In the genomic region with DNA sequence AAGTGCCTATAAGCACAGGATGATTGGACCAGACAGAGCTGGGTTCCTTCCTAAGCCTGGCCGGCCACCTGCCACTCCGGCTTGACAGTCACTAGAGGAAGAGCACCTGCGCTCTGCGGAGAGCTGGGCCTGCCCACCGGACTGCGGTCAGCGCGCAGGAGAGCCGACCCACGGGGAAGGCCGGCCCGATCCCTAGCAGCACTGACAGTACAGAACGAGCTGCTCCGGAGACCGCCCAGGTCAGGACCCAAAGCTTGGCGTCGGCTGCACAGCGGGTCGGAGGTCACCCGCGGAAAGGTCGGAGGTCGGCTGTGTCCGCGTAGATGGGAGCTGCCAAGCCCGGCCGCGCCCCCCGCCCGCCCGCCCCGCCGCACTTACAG, we compare ENCODE assay signal across 8 mouse cellular contexts. TPM values are rescaled to one million over a fixed set of nuclear protein-coding genes. Genes with fewer than 3 reads are reported as not detected.
DNase-seq lines count a peak whose midpoint lies in the region; ATAC-seq and TF ChIP-seq lines count a peak whose summit lies in the region.

No protein-coding gene starts in this region.

- peak overlapping the region; percentile 81 to 90 for H3K4me3 ChIP-seq in ES-E14 (ENCODE audit: insufficient read depth in 1 of 2, low read depth in 1 of 2, low read length in 2 of 2, poor library complexity in 1 of 2, severe bottlenecking in 1 of 2)
- H3K4me3 ChIP-seq in embryonic fibroblast, embryonic 13.5 days (ENCODE audit: insufficient read depth, low read length) = peak overlapping the region; percentile 87
- peak overlapping the region; percentile 91 for H3K4me3 ChIP-seq in limb, embryonic 11.5 days (ENCODE audit: low read depth, low read length)
- peak overlapping the region; percentile 65 for H3K4me3 ChIP-seq in spleen, adult 2 months (ENCODE audit: extremely low read depth, insufficient read depth, insufficient read length)

- H3K4me2 ChIP-seq in limb, embryonic 11.5 days (ENCODE audit: low read depth, severe bottlenecking) = peak overlapping the region; percentile 96

- in situ Hi-C loops in ES-E14 (cut with MboI; ENCODE audit: low sequenced_read_pairs in 2 of 2, unreplicated experiment in 2 of 2) = no loop called here

- H3K27me3 ChIP-seq in limb, embryonic 11.5 days (ENCODE audit: control insufficient read depth, insufficient read depth, low read length) = no peaks in the 10 kb centered on the region
- no peaks in the 10 kb centered on the region for H3K27me3 ChIP-seq in spleen, adult 2 months (ENCODE audit: control insufficient read depth, insufficient read depth, low read length)

- TF ChIP-seq CTCF in embryonic fibroblast, embryonic 13.5 days (IDR thresholded peaks at IDR 0.05; ENCODE audit: borderline replicate concordance, insufficient read depth, low read length) = no peak
- no peak for TF ChIP-seq CTCF in spleen, adult 2 months (IDR thresholded peaks at IDR 0.05; ENCODE audit: extremely low read depth, insufficient read depth, insufficient read length, insufficient replicate concordance)

- H3K9me3 ChIP-seq in ES-E14 (ENCODE audit: control insufficient read depth, insufficient read depth, low read depth, low read length) = no peaks in the 10 kb centered on the region
- H3K9me3 ChIP-seq in limb, embryonic 11.5 days (ENCODE audit: control insufficient read depth, low read length) = no peaks in the 10 kb centered on the region

- WGBS in limb, embryonic 11.5 days = under 1% methylated on average over 27 of the region's 33 CpGs
- under 1% methylated on average over 31 of the region's 33 CpGs for WGBS in spleen, adult 2 months

- no peak overlapping the region for H3K27ac ChIP-seq in ES-E14 (ENCODE audit: insufficient read depth, low read depth, low read length, poor library complexity, severe bottlenecking)
- no peak overlapping the region for H3K27ac ChIP-seq in embryonic fibroblast, embryonic 13.5 days (ENCODE audit: insufficient read depth, low read length)
- H3K27ac ChIP-seq in limb, embryonic 11.5 days (replicated peaks; ENCODE audit: low read depth, low read length) = no peak overlapping the region
- H3K27ac ChIP-seq in spleen, adult 2 months (ENCODE audit: insufficient read depth, low read length) = peak overlapping the region; percentile 47

- peaks cover 0 to 6% of the 10 kb centered on the region in 2 experiments; a peak in 1 of 4 replicates for H3K4me1 ChIP-seq in ES-E14 (ENCODE audit: control insufficient read depth in 2 of 2, insufficient read depth in 2 of 2, low read length in 2 of 2, poor library complexity in 1 of 2)
- H3K4me1 ChIP-seq in embryonic fibroblast, embryonic 13.5 days (ENCODE audit: control insufficient read depth, insufficient read depth, low read length) = no peaks in the 10 kb centered on the region
- peaks cover 6% of the 10 kb centered on the region; the same call in 1 of the 2 replicates for H3K4me1 ChIP-seq in limb, embryonic 11.5 days (ENCODE audit: control insufficient read depth, insufficient read depth, low read length)
- peaks cover 5% of the 10 kb centered on the region; the same call in 1 of the 2 replicates for H3K4me1 ChIP-seq in spleen, adult 2 months (ENCODE audit: control insufficient read depth, insufficient read depth, insufficient read length)

- peak; percentile 55 for ATAC-seq in limb, embryonic 11.5 days (ENCODE audit: insufficient number of reproducible peaks, low FRiP score, low TSS enrichment, low read depth)
- ATAC-seq in megakaryocyte-erythroid progenitor cell, adult 5-6 weeks (replicated peaks; ENCODE audit: low FRiP score, low TSS enrichment, poor library complexity, severe bottlenecking) = peak; percentile 29

- peak overlapping the region; percentile 82 for H3K9ac ChIP-seq in ES-E14 (ENCODE audit: insufficient read depth, low read depth, low read length, poor library complexity, severe bottlenecking)
- peak overlapping the region; percentile 76 for H3K9ac ChIP-seq in limb, embryonic 11.5 days (ENCODE audit: low read length)

- TF ChIP-seq POLR2A in embryonic fibroblast, embryonic 13.5 days (IDR thresholded peaks at IDR 0.05; ENCODE audit: low read depth, low read length) = no peak
- no peak for TF ChIP-seq POLR2A in spleen, adult 2 months (IDR thresholded peaks at IDR 0.05; ENCODE audit: low read depth, low read length)

- H3K36me3 ChIP-seq in ES-E14 (ENCODE audit: control insufficient read depth, insufficient read depth, low read length, poor library complexity, severe bottlenecking) = no peaks in the 10 kb centered on the region
- no peaks in the 10 kb centered on the region for H3K36me3 ChIP-seq in limb, embryonic 11.5 days (ENCODE audit: control insufficient read depth, insufficient read depth, low read length)
- no peaks in the 10 kb centered on the region for H3K36me3 ChIP-seq in spleen, adult 2 months (ENCODE audit: control insufficient read depth, insufficient read depth, low read length)

- no peak for DNase-seq in ES-E14 (ENCODE audit: low read depth, low spot score)
- DNase-seq in adrenal gland, postnatal 25 days = peak; percentile 39
- peak; percentile 42 for DNase-seq in heart, postnatal 4 days
- no peak for DNase-seq in limb, embryonic 11.5 days (ENCODE audit: low spot score)
- DNase-seq in spleen, adult 2 months (ENCODE audit: low read depth in 1 of 2, low spot score in 2 of 2) = peak in 1 of 2 experiments; percentile 22
- DNase-seq in urinary bladder, postnatal 4 days (ENCODE audit: low spot score in 2 of 2) = no peak

TF ChIP-seq in ES-E14, 5 proteins besides CTCF, POLR2A, EP300 and RAD21:
- no peak for TF ChIP-seq CHD2 (IDR thresholded peaks at IDR 0.05; ENCODE audit: low read depth, low read length)
- no peak for TF ChIP-seq HCFC1 (IDR thresholded peaks at IDR 0.05; ENCODE audit: borderline replicate concordance, insufficient read depth, low read length)
- TF ChIP-seq ZC3H11A (IDR thresholded peaks at IDR 0.05; ENCODE audit: borderline replicate concordance, low read depth, low read length) = no peak
- no peak for TF ChIP-seq MAFK (IDR thresholded peaks at IDR 0.05; ENCODE audit: insufficient read depth, low read depth, low read length)
- TF ChIP-seq ZNF384 (IDR thresholded peaks at IDR 0.05; ENCODE audit: low read depth, low read length) = no peak

RNA-seq across cellular contexts. Expression of gene Trappc10, which starts 0.4 kb away (rescaled TPM):
- 26.1 and 27.9 TPM in 2 replicates for total RNA-seq in ES-E14 (2012; rRNA removed)
- total RNA-seq in adrenal gland, postnatal 25 days (2021) = 53.0 and 56.6 TPM in 2 replicates
- 28.8 and 31.0 TPM in 2 replicates for polyA plus RNA-seq in embryonic fibroblast, embryonic 13.5 days (2011; ENCODE audit: insufficient read length, low read depth, missing spikeins)
- total RNA-seq in heart, postnatal 4 days (2021) = 10 to 100 TPM; 43.6 to 45.3 TPM
- polyA plus RNA-seq in limb, embryonic 11.5 days (2014; fragmentation: Nextera tagmentation; extraction: Ambion mirVana) = 12.0 and 14.4 TPM in 2 replicates
- 52.9 and 57.7 TPM in 2 replicates for total RNA-seq in megakaryocyte-erythroid progenitor cell, adult 5-6 weeks (2014; fragmentation: Nextera tagmentation)
- total RNA-seq in megakaryocyte-erythroid progenitor cell, adult 5-6 weeks (2017) = 26.6 and 29.5 TPM in 2 replicates
- 41.8 and 45.9 TPM in 2 replicates for polyA plus RNA-seq in spleen, adult 2 months (2012; rRNA removed)

RNA-seq across cellular contexts. Expression of gene Pwp2, which starts 59.1 kb away (rescaled TPM):
- 60.9 and 67.4 TPM in 2 replicates for total RNA-seq in ES-E14 (2012; rRNA removed)
- 17.8 and 17.9 TPM in 2 replicates for total RNA-seq in adrenal gland, postnatal 25 days (2021)
- polyA plus RNA-seq in embryonic fibroblast, embryonic 13.5 days (2011; ENCODE audit: insufficient read length, low read depth, missing spikeins) = 9.1 and 10.8 TPM in 2 replicates
- total RNA-seq in heart, postnatal 4 days (2021) = 10 to 100 TPM; 10.2 to 11.0 TPM
- 23.7 and 26.5 TPM in 2 replicates for polyA plus RNA-seq in limb, embryonic 11.5 days (2014; fragmentation: Nextera tagmentation; extraction: Ambion mirVana)
- total RNA-seq in megakaryocyte-erythroid progenitor cell, adult 5-6 weeks (2014; fragmentation: Nextera tagmentation) = 25.5 and 31.4 TPM in 2 replicates
- total RNA-seq in megakaryocyte-erythroid progenitor cell, adult 5-6 weeks (2017) = 37.0 and 47.2 TPM in 2 replicates
- 11.2 and 11.7 TPM in 2 replicates for polyA plus RNA-seq in spleen, adult 2 months (2012; rRNA removed)

Comparison
In these comparisons a context has a peak if more than half of its experiments do, and no peak if none do; other contexts are left out.
1. DNase-seq: peak in adrenal gland, postnatal 25 days (single experiment) and heart, postnatal 4 days (single experiment); none in ES-E14 (single experiment), limb, embryonic 11.5 days (single experiment) and urinary bladder, postnatal 4 days (0 of 2).
2. Peak in every context shown above with its lines, with median percentiles within 50 percentile points of each other: H3K4me3 ChIP-seq.